In genomic region chr7:139827687-139828086, GRCm38 (mm10) we compare ENCODE assay signal across 14 mouse cellular contexts. TPM values are rescaled to one million over a fixed set of nuclear protein-coding genes. Genes with fewer than 3 reads are reported as not detected.
DNase-seq lines count a peak whose midpoint lies in the region; ATAC-seq and TF ChIP-seq lines count a peak whose summit lies in the region.
"Had no signal": no experiment of that assay in that cellular context is flagged by ENCODE, and none has a peak within 500 bp of the region (broad histone marks: within the 10 kb centered on the region; RNA-seq: fewer than 3 reads in every experiment).

No protein-coding gene starts in this region.

- no peaks in the 10 kb centered on the region for H3K79me2 ChIP-seq in MEL (ENCODE audit: control insufficient read depth, insufficient read depth, low read length, poor library complexity)

- ATAC-seq in liver, embryonic 11.5 days (replicated peaks; ENCODE audit: low FRiP score), result no peak
- no peak for ATAC-seq in liver, postnatal 0 days
- ATAC-seq in granulocyte monocyte progenitor cell, adult 5-6 weeks (replicated peaks; ENCODE audit: poor library complexity, severe bottlenecking), result no peak
- ATAC-seq in inflammation-experienced regulatory T-cells, adult 6 months, result no peak

- no peak overlapping the region for H3K27ac ChIP-seq in liver, embryonic 11.5 days (ENCODE audit: low read depth, low read length)
- no peak overlapping the region for H3K27ac ChIP-seq in liver, postnatal 0 days (ENCODE audit: low read depth)
- H3K27ac ChIP-seq in MEL (ENCODE audit: control insufficient read depth, low read depth, low read length), result no peak overlapping the region
- H3K27ac ChIP-seq: hindbrain, embryonic 15.5 days; layer of hippocampus, adult 2 months; liver, embryonic 13.5 days had no signal

- H3K36me3 ChIP-seq in liver, embryonic 11.5 days (ENCODE audit: control insufficient read depth, insufficient read depth, low read length), result no peaks in the 10 kb centered on the region
- H3K36me3 ChIP-seq in liver, postnatal 0 days (replicated peaks; ENCODE audit: insufficient read depth, low read length), result no peaks in the 10 kb centered on the region
- no peaks in the 10 kb centered on the region for H3K36me3 ChIP-seq in MEL (ENCODE audit: control insufficient read depth in 1 of 2, insufficient read depth in 2 of 2, low read length in 2 of 2)
- H3K36me3 ChIP-seq: hindbrain, embryonic 15.5 days; liver, embryonic 13.5 days had no signal

- DNase-seq in adrenal gland, postnatal 14 days, result peak; percentile 55
- DNase-seq in adrenal gland, postnatal 4 days (ENCODE audit: low spot score in 2 of 2), result no peak
- peak; percentile 39 for DNase-seq in liver, embryonic 11.5 days (ENCODE audit: low spot score)
- DNase-seq in liver, postnatal 0 days, result no peak
- peak; percentile 4 for DNase-seq in MEL (ENCODE audit: low read depth, low spot score)
- peak; percentile 54 for DNase-seq in forelimb bud, embryonic 11.5 days (ENCODE audit: low read depth, low spot score)
- DNase-seq: cerebellum, adult 8-10 months; liver, embryonic 13.5 days had no signal

- 10% methylated on average over 9 of the region's 9 CpGs for WGBS in liver, embryonic 11.5 days
- 10% methylated on average over 9 of the region's 9 CpGs for WGBS in liver, postnatal 0 days (ENCODE audit: insufficient replicate concordance)

- H3K4me2 ChIP-seq in liver, embryonic 11.5 days, result no peak overlapping the region
- H3K4me2 ChIP-seq in liver, postnatal 0 days (ENCODE audit: low read depth, low read length), result no peak overlapping the region
- H3K4me2 ChIP-seq: hindbrain, embryonic 15.5 days; liver, embryonic 13.5 days had no signal

- no peak for TF ChIP-seq POLR2A in MEL (IDR thresholded peaks at IDR 0.05; ENCODE audit: control insufficient read depth in 1 of 2, insufficient read depth in 1 of 2, low read depth in 1 of 2, low read length in 2 of 2, poor library complexity in 1 of 2)

- no peak for TF ChIP-seq EP300 in liver, postnatal 0 days (IDR thresholded peaks at IDR 0.05; ENCODE audit: low read depth)
- no peak for TF ChIP-seq EP300 in MEL (IDR thresholded peaks at IDR 0.05; ENCODE audit: low read depth in 1 of 2, low read length in 2 of 2)

- no peak for TF ChIP-seq RAD21 in MEL (IDR thresholded peaks at IDR 0.05; ENCODE audit: low read depth, low read length)

- H3K9me3 ChIP-seq in liver, embryonic 11.5 days (ENCODE audit: control insufficient read depth, low read length), result no peaks in the 10 kb centered on the region
- no peaks in the 10 kb centered on the region for H3K9me3 ChIP-seq in liver, postnatal 0 days (ENCODE audit: low read length)
- H3K9me3 ChIP-seq in MEL (replicated peaks; ENCODE audit: insufficient read depth, low read length), result no peaks in the 10 kb centered on the region
- H3K9me3 ChIP-seq: hindbrain, embryonic 15.5 days; liver, embryonic 13.5 days; megakaryocyte, embryonic 14.5 days had no signal

- H3K4me3 ChIP-seq in liver, embryonic 11.5 days (ENCODE audit: low read depth, low read length), result no peak overlapping the region
- H3K4me3 ChIP-seq in liver, postnatal 0 days (ENCODE audit: low read depth, low read length), result no peak overlapping the region
- no peak overlapping the region for H3K4me3 ChIP-seq in MEL (ENCODE audit: control insufficient read depth in 1 of 2, insufficient read depth in 1 of 2, low read depth in 2 of 2, low read length in 2 of 2)
- H3K4me3 ChIP-seq: hindbrain, embryonic 15.5 days; layer of hippocampus, adult 2 months; liver, embryonic 13.5 days; megakaryocyte, embryonic 14.5 days had no signal

- H3K4me1 ChIP-seq in liver, embryonic 11.5 days (replicated peaks; ENCODE audit: control insufficient read depth, insufficient read depth, low read length), result no peaks in the 10 kb centered on the region
- H3K4me1 ChIP-seq in liver, postnatal 0 days (ENCODE audit: insufficient read depth), result no peaks in the 10 kb centered on the region
- H3K4me1 ChIP-seq in MEL (ENCODE audit: control insufficient read depth in 1 of 2, insufficient read depth in 2 of 2, low read length in 2 of 2), result no peaks in the 10 kb centered on the region
- H3K4me1 ChIP-seq: hindbrain, embryonic 15.5 days; liver, embryonic 13.5 days; megakaryocyte, embryonic 14.5 days had no signal

- TF ChIP-seq CTCF in liver, postnatal 0 days (IDR thresholded peaks at IDR 0.05; ENCODE audit: low read depth), result no peak
- TF ChIP-seq CTCF in MEL (IDR thresholded peaks at IDR 0.05 in 2 of 3, conservative IDR thresholded peaks at IDR 0.05 in 1 of 3; ENCODE audit: control insufficient read depth in 1 of 3, insufficient read depth in 1 of 3, low read depth in 2 of 3, low read length in 3 of 3, poor library complexity in 1 of 3, severe bottlenecking in 1 of 3), result no peak

- H3K9ac ChIP-seq in liver, embryonic 11.5 days (ENCODE audit: low read depth, low read length), result no peak overlapping the region
- no peak overlapping the region for H3K9ac ChIP-seq in liver, postnatal 0 days (replicated peaks)
- no peak overlapping the region for H3K9ac ChIP-seq in MEL (ENCODE audit: control insufficient read depth, low read depth, low read length, poor library complexity, severe bottlenecking)
- H3K9ac ChIP-seq: hindbrain, embryonic 15.5 days; liver, embryonic 13.5 days had no signal

- H3K27me3 ChIP-seq in liver, embryonic 11.5 days (replicated peaks; ENCODE audit: control insufficient read depth, insufficient read depth, low read length), result peaks cover 2% of the 10 kb centered on the region; the same call in 1 of the 2 replicates
- no peaks in the 10 kb centered on the region for H3K27me3 ChIP-seq in liver, postnatal 0 days (ENCODE audit: insufficient read depth, low read length)
- no peaks in the 10 kb centered on the region for H3K27me3 ChIP-seq in MEL (ENCODE audit: control insufficient read depth in 1 of 2, insufficient read depth in 2 of 2, low read length in 2 of 2)
- H3K27me3 ChIP-seq: hindbrain, embryonic 15.5 days had no signal

TF ChIP-seq in MEL, 35 proteins besides CTCF, POLR2A, EP300 and RAD21:
- TF ChIP-seq MYC (IDR thresholded peaks at IDR 0.05; ENCODE audit: low read depth, low read length) (no peak), NRF1 (IDR thresholded peaks at IDR 0.05; ENCODE audit: insufficient read depth, low read depth, low read length, poor library complexity, severe bottlenecking) (no peak), SMC3 (IDR thresholded peaks at IDR 0.05; ENCODE audit: low read depth, low read length) (no peak), ZKSCAN1 (IDR thresholded peaks at IDR 0.05; ENCODE audit: low read depth, low read length) (no peak), CHD2 (IDR thresholded peaks at IDR 0.05; ENCODE audit: low read length) (no peak)
TF ChIP-seq in MEL: peak in this region for 0.

RNA-seq across cellular contexts. Expression of gene Adgra1, which starts 6.3 kb away (rescaled TPM):
- 2.9 and 3.6 TPM in 2 replicates for total RNA-seq in adrenal gland, postnatal 14 days (2021)
- 1 to 10 TPM; 4.7 to 5.0 TPM for total RNA-seq in adrenal gland, postnatal 4 days (2021)
- polyA plus RNA-seq in liver, embryonic 11.5 days (2014; fragmentation: Nextera tagmentation; extraction: Ambion mirVana), result 0.08 TPM in 1 of 2 replicates, not detected in the other
- not detected in 2 replicates for polyA plus RNA-seq in liver, postnatal 0 days (2015; fragmentation: Nextera tagmentation; extraction: Ambion mirVana)
- not detected in 2 replicates for total RNA-seq in MEL (2012; rRNA removed)
- not detected for polyA plus RNA-seq in MEL (2012; ENCODE audit: insufficient read depth in 1 of 2, insufficient read length in 2 of 2, low read depth in 1 of 2, low replicate concordance in 2 of 2, missing spikeins in 1 of 2)
- total RNA-seq in granulocyte monocyte progenitor cell, adult 5-6 weeks (2014; fragmentation: Nextera tagmentation), result not detected in 2 replicates
- not detected in 2 replicates for total RNA-seq in granulocyte monocyte progenitor cell, adult 5-6 weeks (2017)
- polyA plus RNA-seq in inflammation-experienced regulatory T-cells, adult 6 months (2017; shearing (Covaris generic)), result not detected
- total RNA-seq: neutrophil, adult 5-6 weeks had no signal
- polyA plus RNA-seq: liver, embryonic 13.5 days had no signal

Comparison
In these comparisons a context has a peak if more than half of its experiments do, and no peak if none do; other contexts are left out.
1. DNase-seq: peak in adrenal gland, postnatal 14 days (single experiment), liver, embryonic 11.5 days (single experiment), MEL (single experiment) and forelimb bud, embryonic 11.5 days (single experiment); none in adrenal gland, postnatal 4 days (0 of 2) and liver, postnatal 0 days (single experiment).